Mouse (Mus musculus) liver, embryonic 16.5 days (tissue): ENCODE results near the gene Eif4g2. TPM values are rescaled to one million over a fixed set of nuclear protein-coding genes. Genes with fewer than 3 reads are reported as not detected.

Experiments
- ATAC-seq: fragments of 200-750 bp; cut with Nextera tagmentation; 2 replicates; pipeline ENCODE4 v1.8.0; 2017; ENCODE audit warnings: low read depth, mild to moderate bottlenecking, moderate number of reproducible peaks, moderate library complexity
- H3K27ac ChIP-seq: fragments of 300-500 bp; sonication (generic); 2 replicates; pipeline ENCODE4 v1.5.1; 2014; ENCODE audit warnings: mild to moderate bottlenecking, low read length
- H3K27me3 ChIP-seq: fragments of 300-500 bp; sonication (generic); 2 replicates; pipeline ENCODE4 v1.6.1; 2014; ENCODE audit warnings: low read depth, low read length, mixed read lengths; ENCODE audit not compliant: control insufficient read depth, insufficient read depth
- H3K36me3 ChIP-seq: fragments of 300-500 bp; sonication (generic); 2 replicates; pipeline ENCODE4 v1.6.1; 2014; ENCODE audit warnings: mild to moderate bottlenecking; ENCODE audit not compliant: control insufficient read depth, insufficient read depth
- H3K4me1 ChIP-seq: fragments of 300-500 bp; sonication (generic); 2 replicates; pipeline ENCODE4 v1.6.1; 2014; ENCODE audit warnings: low read depth, low read length, mixed read lengths; ENCODE audit not compliant: control insufficient read depth
- H3K4me2 ChIP-seq: fragments of 300-500 bp; sonication (generic); 2 replicates; pipeline ENCODE4 v1.6.1; 2014; ENCODE audit warnings: low read depth, low read length, mixed read lengths
- H3K4me3 ChIP-seq: fragments of 300-500 bp; sonication (generic); 2 replicates; pipeline ENCODE4 v1.5.1; 2014; ENCODE audit warnings: low read depth, mild to moderate bottlenecking, low read length
- H3K9ac ChIP-seq: fragments of 300-500 bp; sonication (generic); 2 replicates; pipeline ENCODE4 v1.6.1; 2014; ENCODE audit warnings: low read depth, low read length
- H3K9me3 ChIP-seq: fragments of 300-500 bp; sonication (generic); replicated peaks from 2 replicates; pipeline ENCODE4 v1.6.1; 2016; ENCODE audit warnings: low read length; ENCODE audit not compliant: control insufficient read depth
- WGBS: fragments of 180-500 bp; shearing (Covaris S2); extraction: QIAGEN DNeasy Blood & Tissue Kit; methylation state at CpG from one replicate; pipeline ENCODE4 v1.1.7; 2014; ENCODE audit not compliant: insufficient replicate concordance; 5-methylcytosine and 5-hydroxymethylcytosine counted together
- polyA plus RNA-seq: library from polyadenylated mRNA; unstranded; fragments of >200 nt; fragmentation: Nextera tagmentation; extraction: Ambion mirVana; gene quantifications from 2 replicates; pipeline ENCODE4 v1.2.1, GENCODE M21; 2015

Gene Eif4g2
- polyA plus RNA-seq, 1 experiment from 2014 or later: 350 TPM

DNA sequence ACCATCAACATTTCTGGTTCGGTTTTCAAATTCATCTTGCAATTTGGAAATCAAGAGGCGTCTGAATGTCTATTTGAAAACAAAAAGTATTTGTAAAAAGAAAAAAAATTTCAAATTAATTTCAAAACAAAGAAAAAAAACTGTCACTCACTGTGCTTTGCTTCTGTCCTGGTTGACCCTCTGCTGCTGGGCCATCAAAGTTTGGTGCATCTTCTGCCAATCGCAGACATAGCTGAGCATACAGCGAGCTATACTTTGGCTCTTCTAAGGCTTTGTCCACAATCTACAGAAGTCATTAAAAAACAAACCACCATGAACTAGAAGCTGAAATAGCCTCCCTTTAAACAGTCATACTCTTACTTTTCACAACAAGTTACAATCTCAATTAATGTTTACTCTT, 4.6 kb downstream of the Eif4g2 start:
- ATAC-seq: no peak
- no peaks in the 10 kb centered on the region for H3K27me3 ChIP-seq
- 95% methylated on average over 4 of the region's 4 CpGs for WGBS
- H3K9me3 ChIP-seq: no peaks in the 10 kb centered on the region
- peaks cover 77% of the 10 kb centered on the region for H3K36me3 ChIP-seq
- peaks cover 17% of the 10 kb centered on the region for H3K4me1 ChIP-seq
- no peak overlapping the region for H3K4me2 ChIP-seq
- no peak overlapping the region for H3K27ac ChIP-seq
- no peak overlapping the region for H3K4me3 ChIP-seq
- H3K9ac ChIP-seq: no peak overlapping the region

DNA sequence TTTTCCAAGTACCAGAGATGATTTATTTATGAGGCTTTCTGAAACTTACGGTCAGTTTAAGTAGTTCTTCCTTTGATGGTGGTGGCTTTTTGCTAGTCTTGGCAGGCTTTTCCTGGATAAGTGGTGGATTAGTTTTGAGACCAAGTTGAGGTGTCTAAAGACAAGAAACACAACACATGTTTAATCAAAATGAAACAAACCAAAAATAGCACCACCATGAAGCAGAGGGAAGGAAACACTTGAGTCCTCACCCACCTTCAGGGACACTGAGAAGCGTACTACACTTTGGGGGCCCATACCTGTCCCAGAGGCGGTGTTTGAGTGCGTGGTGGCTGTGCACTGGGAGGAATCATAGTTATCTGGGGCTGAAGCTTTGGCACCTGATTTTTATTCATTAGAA, 7.5 kb downstream of the Eif4g2 start:
- Histone ChIP-seq H3K9me3 (no peaks in the 10 kb centered on the region), H3K9ac (no peak overlapping the region), H3K4me2 (no peak overlapping the region), H3K36me3 (peaks cover 93% of the 10 kb centered on the region), H3K4me3 (no peak overlapping the region), H3K27ac (no peak overlapping the region), H3K27me3 (no peaks in the 10 kb centered on the region), H3K4me1 (peaks cover 7% of the 10 kb centered on the region)
- 96% methylated on average over 4 of the region's 4 CpGs for WGBS
- no peak for ATAC-seq

DNA sequence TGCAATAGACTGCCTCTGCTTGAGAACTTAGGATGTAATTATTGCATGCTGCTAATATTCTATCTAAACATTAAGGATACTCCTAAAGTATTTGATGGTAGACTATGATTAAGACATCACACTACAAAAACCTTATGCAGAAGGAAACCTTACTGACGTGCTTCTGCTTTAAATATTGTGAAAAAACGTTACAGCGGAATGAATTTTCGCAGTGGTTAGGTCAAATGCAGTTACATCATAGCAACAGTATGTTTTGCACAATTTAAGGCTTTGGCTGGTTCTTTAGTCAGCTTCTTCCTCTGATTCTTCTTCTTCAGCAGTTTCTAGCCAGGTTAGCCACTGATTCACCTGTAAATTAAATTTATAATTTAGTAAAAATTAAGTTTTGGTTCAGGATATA, 10.4 kb downstream of the Eif4g2 start:
- Histone ChIP-seq H3K36me3 (peaks cover 94% of the 10 kb centered on the region), H3K9ac (no peak overlapping the region), H3K4me1 (no peaks in the 10 kb centered on the region; the same call in 1 of the 2 replicates), H3K27ac (no peak overlapping the region), H3K9me3 (peaks cover 6% of the 10 kb centered on the region), H3K27me3 (no peaks in the 10 kb centered on the region), H3K4me3 (no peak overlapping the region), H3K4me2 (no peak overlapping the region)
- ATAC-seq: no peak
- WGBS: 84% methylated on average over 4 of the region's 4 CpGs

DNA sequence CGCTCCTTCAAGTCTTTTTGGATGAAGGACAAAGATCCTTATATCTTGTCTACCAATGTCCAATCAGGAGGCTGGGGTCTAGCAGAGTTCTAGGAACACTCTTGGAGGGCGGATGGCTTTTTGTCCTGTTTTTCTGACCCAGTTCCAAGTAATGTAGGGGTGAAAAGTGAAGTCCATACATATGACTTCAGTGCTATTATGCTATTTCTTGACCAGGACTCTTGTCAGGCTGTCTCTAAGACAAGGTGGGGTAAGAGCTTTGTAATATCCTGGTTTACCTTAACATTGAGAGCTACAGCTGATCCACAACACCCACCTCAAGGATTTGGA, 12.7 kb downstream of the Eif4g2 start:
- H3K4me2 ChIP-seq: no peak overlapping the region
- no peaks in the 10 kb centered on the region; the same call in 1 of the 2 replicates for H3K4me1 ChIP-seq
- no peak overlapping the region for H3K9ac ChIP-seq
- no peak overlapping the region for H3K27ac ChIP-seq
- no peak for ATAC-seq
- peaks cover 6% of the 10 kb centered on the region for H3K9me3 ChIP-seq
- no peaks in the 10 kb centered on the region for H3K27me3 ChIP-seq
- WGBS: 96% methylated on average over 2 of the region's 2 CpGs
- no peak overlapping the region for H3K4me3 ChIP-seq
- H3K36me3 ChIP-seq: peaks cover 73% of the 10 kb centered on the region

DNA sequence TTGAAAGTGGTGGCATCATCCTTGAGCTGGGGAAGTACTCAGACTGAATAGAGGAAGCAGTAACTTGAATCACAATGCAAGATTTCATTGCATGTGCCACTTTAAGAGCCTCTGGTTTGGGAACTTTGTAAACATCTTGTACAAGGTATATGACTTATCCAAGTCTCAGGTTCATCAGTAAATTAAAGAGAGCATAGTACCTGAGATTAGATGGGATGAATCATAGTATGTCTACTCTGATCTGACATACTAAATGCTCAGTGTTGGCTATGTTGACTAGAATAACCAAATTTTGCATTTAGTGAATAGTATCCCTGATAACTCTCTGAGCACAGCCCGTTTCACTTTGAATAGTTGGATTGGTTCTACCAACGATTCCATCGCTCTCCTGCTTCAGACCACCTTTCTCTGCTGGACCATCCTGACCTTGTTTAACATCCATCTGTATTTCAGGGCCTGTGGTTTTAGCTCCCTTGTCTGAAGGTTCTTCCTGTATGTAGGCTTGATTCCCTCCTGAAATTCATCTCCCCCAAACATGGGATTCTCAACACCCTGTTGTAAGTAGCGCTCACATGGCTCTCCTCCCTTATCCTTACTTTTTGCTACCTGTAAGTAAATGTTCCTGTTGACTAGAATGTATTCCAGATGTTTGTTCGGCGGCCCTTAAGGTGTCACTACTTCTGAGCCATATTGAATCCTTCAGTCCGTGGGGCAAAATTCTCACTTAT, 13.2 kb downstream of the Eif4g2 start:
- peaks cover 6% of the 10 kb centered on the region for H3K9me3 ChIP-seq
- no peak overlapping the region for H3K27ac ChIP-seq
- WGBS: 92% methylated on average over 7 of the region's 7 CpGs
- no peak overlapping the region for H3K4me3 ChIP-seq
- no peak for ATAC-seq
- H3K4me1 ChIP-seq: no peaks in the 10 kb centered on the region; the same call in 1 of the 2 replicates
- H3K4me2 ChIP-seq: no peak overlapping the region
- H3K9ac ChIP-seq: no peak overlapping the region
- H3K36me3 ChIP-seq: peaks cover 68% of the 10 kb centered on the region
- no peaks in the 10 kb centered on the region for H3K27me3 ChIP-seq

DNA sequence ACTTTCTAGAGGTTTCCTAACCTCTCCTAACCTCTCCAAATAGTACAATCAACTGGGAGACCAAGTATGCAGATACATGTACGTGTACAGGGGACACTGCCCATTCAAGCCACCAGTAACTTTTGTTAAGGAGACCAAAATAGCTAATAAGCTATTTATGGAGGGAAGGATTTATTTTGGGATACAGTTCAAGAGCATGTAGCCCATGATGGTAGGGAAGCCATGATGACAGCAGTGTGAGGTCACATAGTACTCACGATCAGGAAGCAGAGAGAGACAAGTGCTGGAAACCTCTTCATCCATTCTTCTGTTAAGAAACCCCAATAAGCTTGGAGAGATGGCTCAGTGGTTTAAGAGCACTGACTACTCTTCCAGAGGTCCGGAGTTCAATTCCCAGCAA, 14.6 kb downstream of the Eif4g2 start:
- no peak overlapping the region for H3K27ac ChIP-seq
- H3K27me3 ChIP-seq: no peaks in the 10 kb centered on the region
- peaks cover 6% of the 10 kb centered on the region for H3K9me3 ChIP-seq
- H3K4me2 ChIP-seq: no peak overlapping the region
- no peaks in the 10 kb centered on the region for H3K4me1 ChIP-seq
- H3K4me3 ChIP-seq: no peak overlapping the region
- H3K9ac ChIP-seq: no peak overlapping the region
- peaks cover 56% of the 10 kb centered on the region for H3K36me3 ChIP-seq
- ATAC-seq: no peak
- WGBS: 93% methylated on average over 3 of the region's 3 CpGs

DNA sequence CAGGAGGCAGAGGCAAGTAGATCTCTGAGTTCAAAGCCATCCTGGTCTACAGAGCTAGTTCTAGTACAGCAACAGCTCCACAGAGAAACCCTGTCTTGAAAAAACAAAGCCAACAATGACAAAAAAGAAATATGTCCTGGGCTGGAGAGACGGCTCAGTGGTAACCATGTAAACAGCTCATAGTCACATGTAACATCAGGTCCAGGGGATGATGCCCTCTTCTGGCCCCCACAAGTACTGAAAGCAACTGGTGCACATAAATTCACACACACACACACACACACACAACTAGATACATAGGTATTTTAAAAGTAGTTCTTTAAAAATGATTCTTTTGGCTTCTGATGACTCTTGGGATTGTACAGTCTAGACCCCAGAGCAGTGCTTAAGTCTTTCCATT, 19.9 kb downstream of the Eif4g2 start:
- Histone ChIP-seq H3K4me3 (no peak overlapping the region), H3K27me3 (no peaks in the 10 kb centered on the region), H3K9ac (no peak overlapping the region), H3K9me3 (peaks cover 5% of the 10 kb centered on the region), H3K4me1 (no peaks in the 10 kb centered on the region), H3K36me3 (peaks cover 6% of the 10 kb centered on the region), H3K4me2 (no peak overlapping the region), H3K27ac (no peak overlapping the region)
- WGBS: 81% methylated on average over 1 of the region's 1 CpGs
- ATAC-seq: no peak

DNA sequence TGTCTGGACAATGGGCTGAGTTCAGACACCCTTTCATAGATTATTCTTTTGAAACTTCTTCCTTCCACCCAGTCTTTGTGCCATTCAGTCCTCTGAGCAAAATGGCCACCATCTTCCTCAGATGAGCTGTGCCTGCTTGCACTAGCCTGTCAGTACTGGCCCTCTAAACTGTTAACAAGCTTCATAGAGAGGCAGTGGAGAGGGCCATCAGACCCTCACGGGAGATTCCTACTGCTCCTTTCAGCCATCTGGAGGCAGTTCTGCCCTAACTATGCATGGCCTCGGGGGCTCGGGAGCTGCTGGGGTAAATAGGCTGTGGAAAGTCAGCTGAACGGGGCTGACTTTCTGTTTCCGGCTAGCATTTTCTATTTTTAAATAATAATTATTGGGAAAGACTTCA, 23.3 kb downstream of the Eif4g2 start:
- no peaks in the 10 kb centered on the region for H3K27me3 ChIP-seq
- no peaks in the 10 kb centered on the region for H3K9me3 ChIP-seq
- WGBS: 76% methylated on average over 5 of the region's 5 CpGs
- peaks cover 11% of the 10 kb centered on the region; the same call in 1 of the 2 replicates for H3K36me3 ChIP-seq
- no peak overlapping the region for H3K4me2 ChIP-seq
- ATAC-seq: no peak
- H3K4me1 ChIP-seq: no peaks in the 10 kb centered on the region
- no peak overlapping the region for H3K4me3 ChIP-seq
- no peak overlapping the region for H3K9ac ChIP-seq
- H3K27ac ChIP-seq: no peak overlapping the region

DNA sequence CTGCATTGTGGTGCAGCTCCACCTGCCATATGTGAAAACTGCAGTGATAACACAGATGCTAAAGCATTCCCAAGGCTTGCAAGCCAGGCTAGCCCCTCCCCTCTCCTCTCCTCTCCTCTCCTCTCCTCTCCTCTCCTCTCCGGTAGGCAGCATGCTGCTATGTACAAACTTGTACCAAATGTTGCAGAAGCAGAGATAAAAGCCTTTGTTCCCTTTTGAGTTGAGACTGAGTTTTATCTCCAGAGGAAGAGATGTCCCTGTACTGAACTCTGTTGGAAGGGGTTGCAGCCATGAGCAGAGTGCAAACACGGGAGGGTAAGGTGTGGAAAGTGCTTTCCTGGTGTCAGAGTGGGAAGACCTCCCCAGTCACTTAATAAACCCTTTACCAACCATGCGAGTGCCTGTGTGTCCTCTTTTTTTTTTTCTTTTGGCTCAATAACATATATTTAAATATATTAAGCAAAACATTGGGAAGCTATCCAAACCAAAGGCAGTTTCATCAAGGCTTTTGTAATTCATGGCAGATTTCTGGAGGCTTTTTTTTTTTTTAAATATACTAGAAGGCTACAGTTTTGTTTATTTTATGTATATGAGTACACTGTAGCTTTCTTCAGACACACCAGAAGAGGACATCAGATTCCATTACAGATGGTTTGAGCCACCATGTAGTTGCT, 26.7 kb downstream of the Eif4g2 start:
- Histone ChIP-seq H3K9me3 (no peaks in the 10 kb centered on the region), H3K36me3 (peaks cover 23% of the 10 kb centered on the region), H3K4me2 (no peak overlapping the region), H3K27me3 (no peaks in the 10 kb centered on the region), H3K9ac (no peak overlapping the region), H3K4me1 (no peaks in the 10 kb centered on the region), H3K4me3 (no peak overlapping the region), H3K27ac (no peak overlapping the region)
- 47% methylated on average over 3 of the region's 3 CpGs for WGBS
- ATAC-seq: no peak
